Mouse (Mus musculus) heart, postnatal 25 days (tissue): ENCODE results near the gene Elovl6. TPM values are rescaled to one million over a fixed set of nuclear protein-coding genes. Genes with fewer than 3 reads are reported as not detected.
A peak's percentile ranks its signal among the peaks of the same experiment; 100 is the strongest.

Experiments used
- DNase-seq: peaks from one replicate; pipeline ENCODE4 v3.0.0; 2022; ENCODE audit warnings: low spot score
- intact Hi-C: fragments of 180-260 bp; cut with DNase I; formaldehyde crosslinking; loops from one replicate; pipeline ENCODE4 v1.15.1; 2025
- total RNA-seq, 2 experiments: library from RNA; stranded (reverse); gene quantifications; 2 replicates each; pipeline ENCODE4 v1.2.3; 2021

Gene Elovl6
- total RNA-seq, 2 experiments from 2014 or later: 1.4 to 1.5 TPM

- no peak for DNase-seq
- intact Hi-C loops: loop anchor here (2.0 kb wide), 1 partner anchor 102 kb away; the partner anchor contains the start of gene Elovl6
Measured at GRCm38 (mm10) chr3:129634260-129634901, 102.2 kb downstream of the Elovl6 start.

DNA sequence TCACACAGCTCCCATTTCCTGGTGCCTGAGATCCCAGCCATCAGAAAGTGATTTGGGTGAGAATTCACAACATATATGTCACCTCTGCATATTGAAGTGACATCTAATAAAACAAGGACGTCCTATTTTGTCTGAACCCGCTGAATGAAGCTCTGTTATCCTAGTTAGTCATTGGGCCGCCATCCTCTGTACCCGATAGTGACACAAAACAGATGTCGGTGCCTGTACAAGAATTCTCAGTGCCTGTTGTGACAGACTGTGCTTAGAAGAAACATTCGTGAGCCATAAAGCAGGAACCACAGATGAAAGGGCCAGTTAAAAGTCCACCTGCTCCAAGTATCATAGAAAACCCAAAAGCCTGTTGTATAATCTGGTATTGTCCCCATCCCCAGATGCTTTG is 105.3 kb downstream of the Elovl6 start:
- no peak for DNase-seq
- intact Hi-C loops: no loop called here

GRCm38 (mm10) chr3:129639701-129640100 is 107.5 kb downstream of the Elovl6 start:
- no peak for DNase-seq
- intact Hi-C loops: no loop called here

DNA sequence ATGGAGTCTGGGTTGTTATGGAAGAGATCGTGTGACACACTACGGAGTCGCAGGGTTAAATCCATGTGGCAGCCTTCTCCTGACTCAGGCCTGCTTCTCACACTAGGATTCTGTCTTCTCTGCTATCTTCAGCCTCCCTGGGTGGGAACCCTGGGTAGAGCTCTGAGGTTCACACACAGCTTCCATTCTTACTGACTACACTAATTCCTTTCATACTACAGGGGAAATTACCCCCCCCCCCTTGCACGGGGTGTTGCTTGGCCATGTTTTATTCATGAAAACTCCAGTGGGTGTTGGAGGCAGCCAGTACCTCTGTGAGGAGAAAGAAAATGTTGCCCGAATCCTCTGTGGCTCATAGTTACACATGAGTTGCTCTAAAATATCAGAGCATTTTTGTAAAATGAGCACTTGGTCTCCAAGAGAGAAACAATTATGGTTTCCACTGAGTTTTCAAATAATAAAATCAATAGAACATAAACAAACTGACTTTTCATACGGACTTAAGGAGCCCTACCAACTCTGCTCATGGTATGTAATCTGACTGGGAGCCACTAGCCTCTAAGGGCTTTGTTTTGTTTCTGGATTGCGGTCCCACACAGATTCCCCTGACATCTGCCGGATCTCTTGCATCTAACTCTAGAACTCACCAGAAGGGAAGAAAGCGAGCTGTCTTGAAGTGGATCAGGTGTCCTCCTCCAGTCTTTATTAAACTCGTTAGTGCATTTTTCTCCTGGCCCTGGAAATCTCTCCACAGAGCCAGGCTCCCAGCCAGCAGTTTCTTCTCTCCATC is 108.3 kb downstream of the Elovl6 start:
- DNase-seq: no peak
- intact Hi-C loops: no loop called here

DNA sequence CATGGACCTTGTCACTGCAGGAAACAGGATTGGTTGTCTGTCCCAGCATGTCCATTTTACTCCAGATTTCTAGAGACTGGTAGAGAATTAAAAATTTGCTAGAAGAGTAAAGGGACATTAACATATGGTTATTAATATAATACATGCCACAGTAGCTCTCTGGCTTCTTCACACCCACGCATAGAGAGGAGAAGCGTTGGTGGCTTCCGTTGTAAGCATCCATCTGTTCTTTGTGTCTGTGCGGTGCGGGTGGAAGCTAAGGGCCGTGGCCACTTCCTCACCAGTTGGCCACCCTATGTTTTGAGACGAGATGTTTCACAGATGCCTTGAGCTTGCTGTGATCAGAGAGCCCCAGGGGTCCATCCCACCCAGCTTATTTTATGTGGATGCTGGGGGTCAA is 109.5 kb downstream of the Elovl6 start:
- DNase-seq: no peak
- intact Hi-C loops: no loop called here

DNA sequence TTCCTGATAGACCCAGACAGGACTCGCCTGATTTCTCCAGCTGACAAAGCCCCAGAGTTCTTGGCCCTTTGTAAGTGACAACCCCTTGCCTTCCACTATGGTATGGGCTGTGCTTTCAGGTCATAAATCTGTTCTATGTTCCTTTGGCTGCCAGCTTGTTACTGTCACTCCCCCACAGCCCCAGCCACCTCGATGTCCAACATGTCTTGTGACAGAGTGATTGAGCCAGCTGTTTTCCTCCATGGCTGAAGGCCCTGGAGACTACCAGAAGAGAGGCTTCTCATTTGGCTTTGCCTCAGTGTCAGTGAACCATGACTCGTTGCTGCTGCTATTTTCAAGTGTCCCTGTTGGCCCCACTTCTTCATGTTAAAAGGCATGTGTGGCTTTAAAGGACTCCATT is 113.3 kb downstream of the Elovl6 start:
- intact Hi-C loops: no loop called here
- DNase-seq: no peak

GRCm38 (mm10) chr3:129646781-129647180 is 114.6 kb downstream of the Elovl6 start:
- intact Hi-C loops: no loop called here
- no peak for DNase-seq

DNA sequence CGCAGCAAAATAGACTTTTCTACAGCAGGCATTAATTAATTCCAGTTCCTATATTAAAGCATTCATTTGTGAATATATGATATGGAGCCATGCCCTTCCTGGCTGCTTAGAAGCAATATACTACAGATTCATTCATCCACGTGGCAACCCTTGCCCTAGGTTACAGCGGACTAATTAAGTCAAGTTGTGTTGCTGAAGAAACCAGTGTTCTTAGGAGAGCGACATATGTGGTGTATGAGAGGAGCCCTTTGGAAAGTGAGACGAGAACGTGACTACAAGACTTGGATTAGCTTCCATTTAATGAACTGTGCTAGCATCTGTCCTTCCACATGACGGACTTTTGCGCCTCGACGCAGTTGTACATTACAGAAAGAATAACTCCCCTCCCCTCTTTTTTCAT is 115.2 kb downstream of the Elovl6 start:
- no peak for DNase-seq
- intact Hi-C loops: no loop called here

DNA sequence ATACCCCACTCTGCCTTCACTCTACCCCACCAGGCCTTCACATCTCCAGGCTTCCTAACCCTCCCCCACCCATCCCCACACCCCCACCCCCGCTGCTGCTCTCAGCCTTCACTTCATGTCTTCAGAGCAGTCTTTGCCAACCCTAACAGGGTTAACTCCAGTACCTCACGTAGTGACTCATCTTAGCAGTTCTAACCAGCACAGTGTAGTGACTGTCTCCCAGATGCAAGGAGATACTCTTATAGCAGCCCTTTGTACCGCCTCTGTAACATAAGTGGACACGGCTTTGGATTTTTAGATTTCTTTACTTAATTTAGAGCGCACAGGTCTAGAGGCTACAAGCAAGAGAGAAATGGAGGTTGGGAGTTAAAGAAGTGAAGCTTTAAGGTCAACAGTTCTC is 116.4 kb downstream of the Elovl6 start:
- intact Hi-C loops: no loop called here
- no peak for DNase-seq

GRCm38 (mm10) chr3:129649586-129650292 is 117.6 kb downstream of the Elovl6 start:
- intact Hi-C loops: no loop called here
- no peak for DNase-seq

DNA sequence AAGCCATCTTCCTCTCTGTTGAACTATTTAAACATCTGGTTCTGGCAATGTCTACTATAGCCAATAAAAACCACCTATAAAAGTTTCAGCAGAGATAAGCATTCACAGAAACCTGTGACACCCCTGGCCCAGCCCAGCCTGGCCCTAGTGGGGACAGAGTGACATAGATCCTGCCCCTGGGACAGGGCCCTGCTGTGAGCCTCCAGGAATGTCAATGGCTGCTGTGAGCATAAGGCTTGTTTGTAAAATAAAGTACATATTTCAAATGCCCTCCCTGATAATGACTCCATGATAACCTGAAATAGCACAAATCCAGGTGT is 118.1 kb downstream of the Elovl6 start:
- DNase-seq: no peak
- intact Hi-C loops: no loop called here

- intact Hi-C loops: no loop called here
- DNase-seq: no peak
Measured at GRCm38 (mm10) chr3:129650931-129651330, 118.8 kb downstream of the Elovl6 start.

DNA sequence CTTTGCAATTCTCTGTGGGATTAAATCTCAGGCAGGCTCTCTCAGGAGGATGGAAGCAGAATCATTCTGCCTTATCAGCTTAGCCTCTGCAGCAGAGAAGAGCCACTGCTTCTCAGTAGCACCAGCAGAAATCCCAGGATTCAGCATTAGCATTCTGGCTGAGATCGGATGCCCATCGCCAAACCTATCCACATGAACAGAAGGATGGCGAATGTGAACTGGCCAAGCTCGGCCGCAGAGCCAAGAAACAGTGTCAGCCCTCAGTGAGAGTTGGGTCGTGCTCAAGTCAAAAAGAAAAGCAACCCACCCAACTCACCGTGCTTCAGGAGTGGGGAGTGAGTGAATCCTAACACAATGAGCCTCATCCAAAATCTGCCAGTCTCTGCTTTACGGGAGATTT is 119.6 kb downstream of the Elovl6 start:
- DNase-seq: no peak
- intact Hi-C loops: no loop called here

DNA sequence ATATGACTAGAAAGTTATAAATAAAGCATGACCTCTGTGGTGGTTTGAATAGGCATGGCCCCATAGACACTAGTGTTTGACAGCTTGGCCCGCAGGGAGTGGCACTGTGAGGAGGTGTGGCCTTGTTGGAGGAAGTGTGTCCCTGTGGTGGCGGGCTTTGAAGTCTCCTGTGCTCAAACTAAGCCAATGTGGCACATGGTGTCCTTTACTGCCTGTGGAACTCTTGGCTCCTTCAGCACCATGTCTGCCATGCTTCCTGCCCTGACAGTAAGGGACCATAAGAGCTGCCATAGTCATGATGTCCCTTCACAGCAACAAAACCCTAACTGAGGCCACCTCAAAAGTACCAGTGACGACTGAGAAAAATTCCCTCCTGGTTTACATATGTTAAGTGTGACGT is 120.3 kb downstream of the Elovl6 start:
- DNase-seq: no peak
- intact Hi-C loops: no loop called here

DNA sequence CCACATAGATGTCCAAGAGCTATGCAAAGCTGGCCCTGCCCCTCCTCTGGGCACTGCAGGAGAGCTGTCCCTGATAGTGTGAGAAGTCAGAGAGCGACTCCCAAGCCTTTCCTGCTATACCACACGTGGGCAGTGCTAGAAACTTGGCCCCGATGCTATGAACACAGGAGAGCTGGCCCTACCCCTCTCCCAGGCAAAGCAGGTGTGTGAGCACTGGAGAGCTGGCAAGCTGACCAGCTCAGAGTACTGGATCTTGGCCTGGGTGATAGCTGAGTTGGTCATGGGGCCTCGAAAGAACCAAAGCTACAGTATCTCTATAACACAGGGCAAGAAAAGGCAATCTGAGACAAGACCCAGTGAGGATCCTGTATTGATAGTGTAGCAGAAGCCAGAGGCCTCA is 124.4 kb downstream of the Elovl6 start:
- intact Hi-C loops: no loop called here
- no peak for DNase-seq

DNA sequence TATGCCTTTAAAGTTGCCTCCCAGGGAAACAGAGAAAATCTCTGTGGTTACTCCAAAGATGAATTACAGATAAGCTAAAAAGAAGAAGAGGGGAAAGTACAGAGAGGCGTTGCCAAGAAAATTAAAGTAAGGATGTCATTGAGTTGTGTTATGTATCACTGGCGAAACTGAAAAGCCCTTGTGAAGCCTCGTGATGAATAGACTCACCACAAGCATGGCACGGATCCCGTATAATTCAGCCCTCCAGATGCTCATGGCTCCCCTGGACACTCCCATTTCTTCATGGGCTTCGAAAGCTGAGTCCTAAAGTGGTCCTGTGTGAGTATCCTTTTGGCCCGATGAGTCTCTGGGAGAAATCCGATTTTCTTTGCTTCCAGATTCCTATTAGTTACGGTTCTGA is 125.1 kb downstream of the Elovl6 start:
- DNase-seq: no peak
- intact Hi-C loops: no loop called here

GRCm38 (mm10) chr3:129657775-129658174 is 125.6 kb downstream of the Elovl6 start:
- intact Hi-C loops: no loop called here
- DNase-seq: no peak

GRCm38 (mm10) chr3:129658776-129659175 is 126.6 kb downstream of the Elovl6 start:
- intact Hi-C loops: no loop called here
- DNase-seq: no peak

DNA sequence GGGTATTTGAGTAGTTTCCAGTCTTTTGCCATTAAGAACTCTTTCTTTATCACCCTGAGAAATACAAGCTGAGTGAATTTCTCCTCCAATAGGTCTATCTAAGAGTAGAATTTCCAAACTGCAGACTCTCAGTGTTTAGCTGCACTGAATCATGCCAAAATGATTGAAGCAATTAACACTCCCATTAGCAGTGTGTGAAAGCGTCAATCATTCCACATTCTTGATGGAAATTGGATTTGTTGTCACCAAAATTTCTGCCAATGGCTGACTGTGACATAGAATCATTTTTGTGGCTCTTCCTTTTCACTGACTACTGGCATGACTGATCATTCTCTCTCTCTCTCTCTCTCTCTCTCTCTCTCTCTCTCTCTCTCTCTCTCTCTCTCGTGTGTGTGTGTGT is 131.8 kb downstream of the Elovl6 start:
- intact Hi-C loops: no loop called here
- no peak for DNase-seq

DNA sequence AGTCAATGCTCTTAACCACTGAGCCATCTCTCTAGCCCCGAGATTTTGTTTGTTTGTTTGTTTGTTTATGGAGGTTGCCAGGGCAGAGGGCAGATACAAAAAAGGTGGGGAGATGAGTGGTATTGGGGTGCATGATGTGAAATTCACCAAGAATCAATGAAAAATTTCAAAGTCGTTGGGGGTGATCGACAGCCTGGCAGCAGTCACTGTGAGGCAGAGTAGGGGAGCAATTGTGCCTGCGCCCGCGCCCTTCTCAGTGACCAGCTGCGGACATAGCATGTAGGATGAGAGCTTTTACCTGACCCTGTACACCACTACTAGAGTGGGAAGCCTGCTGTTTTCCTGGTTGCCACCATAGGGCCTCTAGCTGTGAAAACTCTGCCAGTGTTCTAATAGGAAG is 143.8 kb downstream of the Elovl6 start:
- no peak for DNase-seq
- intact Hi-C loops: no loop called here

DNA sequence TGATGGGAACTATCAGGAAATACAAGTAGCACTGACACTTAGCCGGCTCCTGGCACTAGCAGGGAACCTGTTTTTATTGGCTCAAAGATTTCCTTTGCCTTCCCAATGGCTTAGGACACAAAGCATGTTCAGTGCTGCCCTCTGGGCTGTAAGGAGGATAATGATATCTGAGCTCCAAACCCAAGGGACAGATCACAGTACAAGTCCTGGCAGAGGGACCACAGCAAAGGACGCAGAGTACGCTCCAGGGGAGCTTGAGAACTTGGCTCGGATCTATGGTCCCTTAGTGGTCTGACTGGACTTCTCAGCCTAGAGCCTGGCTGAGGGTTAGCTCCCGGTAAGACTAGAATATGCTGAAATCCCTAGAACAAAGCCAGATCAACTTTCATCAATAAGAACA is 148.1 kb downstream of the Elovl6 start:
- intact Hi-C loops: no loop called here
- DNase-seq: peak; percentile 45
